Mouse (Mus musculus) spleen, adult 2 months (tissue): ENCODE data around the gene Stk11ip. TPM values are rescaled to one million over a fixed set of nuclear protein-coding genes. Genes with fewer than 3 reads are reported as not detected.

Experiments used
- DNase-seq, 2 experiments: peaks; one replicate each; pipeline versions ENCODE4 v3.0.0 to v3.0.0-alpha.2; 2012 to 2021; ENCODE audit warnings: low spot score in 2 of 2, low read depth in 1 of 2
- H3K27ac ChIP-seq: fragments of 200-500 bp; 2 replicates; pipeline ENCODE4 v1.5.1; 2012; ENCODE audit warnings: low read length, inconsistent platforms; ENCODE audit not compliant: insufficient read depth
- H3K27me3 ChIP-seq: fragments of 200-500 bp; 2 replicates; pipeline ENCODE4 v1.6.1; 2012; ENCODE audit warnings: mild to moderate bottlenecking, moderate library complexity, low read length, inconsistent platforms; ENCODE audit not compliant: control insufficient read depth, insufficient read depth
- H3K36me3 ChIP-seq: fragments of 200-500 bp; 2 replicates; pipeline ENCODE4 v1.6.1; 2012; ENCODE audit warnings: mild to moderate bottlenecking, low read length, inconsistent platforms; ENCODE audit not compliant: control insufficient read depth, insufficient read depth
- H3K4me1 ChIP-seq: fragments of 200-500 bp; 2 replicates; pipeline ENCODE4 v1.6.1; 2011; ENCODE audit warnings: inconsistent platforms; ENCODE audit not compliant: control insufficient read depth, insufficient read depth, insufficient read length
- H3K4me3 ChIP-seq: fragments of 200-500 bp; 2 replicates; pipeline ENCODE4 v1.5.1; 2011; ENCODE audit warnings: mild to moderate bottlenecking, inconsistent platforms; ENCODE audit not compliant: insufficient read depth, insufficient read length; ENCODE audit errors: extremely low read depth
- CTCF ChIP-seq: fragments of 200-500 bp; IDR thresholded peaks from 2 replicates; pipeline ENCODE4 v1.5.1; 2011; ENCODE audit warnings: mild to moderate bottlenecking, inconsistent platforms; ENCODE audit not compliant: insufficient read depth, insufficient read length, insufficient replicate concordance; ENCODE audit errors: extremely low read depth
- POLR2A ChIP-seq: fragments of 200-500 bp; IDR thresholded peaks from 2 replicates; pipeline ENCODE4 v1.6.1; 2011; ENCODE audit warnings: low read depth, low read length, inconsistent platforms
- WGBS: fragments of 180-500 bp; shearing (Covaris S2); methylation state at CpG from one replicate; pipeline ENCODE4 v1.1.7; 2018; 5-methylcytosine and 5-hydroxymethylcytosine counted together
- polyA plus RNA-seq: library from polyadenylated mRNA; depleted of rRNA; stranded (reverse); fragments of >200 nt; gene quantifications from 2 replicates; pipeline ENCODE4 v1.2.3, GENCODE M21; 2012

Stk11ip gene
- polyA plus RNA-seq, 1 experiment, result 77.3 TPM

- H3K27me3 ChIP-seq, result no peaks in the 10 kb centered on the region
- 90% methylated on average over 5 of the region's 5 CpGs for WGBS
- H3K4me1 ChIP-seq, result peaks cover 3% of the 10 kb centered on the region; the same call in 1 of the 2 replicates
- H3K36me3 ChIP-seq, result no peaks in the 10 kb centered on the region
- H3K4me3 ChIP-seq, result no peak overlapping the region
- H3K27ac ChIP-seq, result no peak overlapping the region
- no peak for DNase-seq
- TF ChIP-seq CTCF (no peak), POLR2A (no peak)
These were observed 1.8 kb upstream of the Stk11ip start for GRCm38 (mm10) chr1:75519576-75519975.

- Histone ChIP-seq H3K27ac (peak overlapping the region; percentile 45), H3K36me3 (peaks cover 12% of the 10 kb centered on the region), H3K4me3 (no peak overlapping the region), H3K27me3 (no peaks in the 10 kb centered on the region), H3K4me1 (peaks cover 3% of the 10 kb centered on the region; the same call in 1 of the 2 replicates)
- peak; percentile 71 to 86 for DNase-seq
- 52% methylated on average over 7 of the region's 7 CpGs for WGBS
- TF ChIP-seq CTCF (no peak), POLR2A (no peak)
These were observed 3.4 kb downstream of the Stk11ip start for GRCm38 (mm10) chr1:75524679-75525078.

- 85% methylated on average over 4 of the region's 4 CpGs for WGBS
- no peak for DNase-seq
- H3K4me3 ChIP-seq, result no peak overlapping the region
- TF ChIP-seq POLR2A (no peak), CTCF (no peak)
- no peaks in the 10 kb centered on the region for H3K4me1 ChIP-seq
- H3K27ac ChIP-seq, result no peak overlapping the region
- peaks cover 37% of the 10 kb centered on the region for H3K36me3 ChIP-seq
- H3K27me3 ChIP-seq, result no peaks in the 10 kb centered on the region
These were observed 9.2 kb downstream of the Stk11ip start for GRCm38 (mm10) chr1:75530546-75530945.

- WGBS, result 87% methylated on average over 19 of the region's 19 CpGs
- Histone ChIP-seq H3K4me1 (no peaks in the 10 kb centered on the region), H3K36me3 (peaks cover 36% of the 10 kb centered on the region), H3K27me3 (no peaks in the 10 kb centered on the region), H3K4me3 (no peak overlapping the region), H3K27ac (no peak overlapping the region)
- no peak for TF ChIP-seq CTCF
- no peak for TF ChIP-seq POLR2A
- DNase-seq, result no peak
These were observed 11.2 kb downstream of the Stk11ip start for GRCm38 (mm10) chr1:75532280-75533172.

- H3K4me1 ChIP-seq, result no peaks in the 10 kb centered on the region
These were observed 12.3 kb downstream of the Stk11ip start for GRCm38 (mm10) chr1:75533325-75534252.

GRCm38 (mm10) chr1:75537587-75537986 is 16.3 kb downstream of the Stk11ip start:
- Histone ChIP-seq H3K4me1 (no peaks in the 10 kb centered on the region), H3K27ac (no peak overlapping the region), H3K27me3 (no peaks in the 10 kb centered on the region), H3K36me3 (peaks cover 23% of the 10 kb centered on the region), H3K4me3 (no peak overlapping the region)
- TF ChIP-seq POLR2A (no peak), CTCF (no peak)
- DNase-seq, result no peak
- WGBS, result 90% methylated on average over 2 of the region's 2 CpGs

More at GRCm38 (mm10) chr1:75533325-75534252, 12.3 kb downstream of the Stk11ip start:
- TF ChIP-seq CTCF (no peak), POLR2A (no peak)
- Histone ChIP-seq H3K27ac (no peak overlapping the region), H3K4me3 (no peak overlapping the region), H3K27me3 (no peaks in the 10 kb centered on the region), H3K36me3 (peaks cover 36% of the 10 kb centered on the region)
- WGBS, result 87% methylated on average over 19 of the region's 19 CpGs
- no peak for DNase-seq
